Mouse (Mus musculus) liver, embryonic 14.5 days (tissue): Measurements from ENCODE around the gene Kcnh2.

Experiments
- CTCF ChIP-seq: IDR thresholded peaks from 2 replicates; pipeline ENCODE4 v1.5.1; 2016; ENCODE audit warnings: antibody characterized with exemption, low read depth, control low read depth
- EP300 ChIP-seq: IDR thresholded peaks from 2 replicates; pipeline ENCODE4 v1.6.1; 2016; ENCODE audit warnings: antibody characterized with exemption, low read depth

- no peak for TF ChIP-seq CTCF
- no peak for TF ChIP-seq EP300
These were observed 30.1 kb upstream of the Kcnh2 start for GRCm38 (mm10) chr5:24381486-24381885.
